Mouse (Mus musculus) megakaryocyte, embryonic 14.5 days (primary cell): ENCODE results near the gene Ism1.

Source experiments
- FLI1 ChIP-seq: IDR thresholded peaks from 2 replicates; pipeline ENCODE4 v1.6.1; 2012; ENCODE audit warnings: low read length, inconsistent platforms, mixed read lengths
- GATA1 ChIP-seq: IDR thresholded peaks from 3 replicates; pipeline ENCODE4 v1.6.1; 2012; ENCODE audit warnings: mixed read lengths, low read length, inconsistent platforms, borderline replicate concordance

DNA sequence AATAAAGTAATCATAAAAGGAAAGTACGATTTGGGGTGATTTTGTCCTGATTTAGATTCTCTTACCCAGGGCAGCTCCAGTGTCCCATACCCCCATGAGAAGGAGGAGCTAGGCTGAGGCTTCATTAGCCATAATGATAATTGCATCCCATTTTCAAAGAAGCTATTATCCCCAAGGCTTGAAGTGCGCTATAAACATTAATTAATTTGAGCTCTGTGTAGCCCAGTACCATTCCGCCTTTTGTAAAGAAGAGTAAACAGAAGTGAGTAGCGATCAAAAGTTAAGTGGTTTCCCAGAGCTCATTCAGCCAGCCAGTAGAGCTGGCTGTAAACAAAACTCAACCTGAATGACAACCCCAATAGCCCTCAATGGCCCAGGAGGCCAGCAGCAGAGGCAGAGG is 21.2 kb upstream of the Ism1 start:
- TF ChIP-seq FLI1 (no peak), GATA1 (no peak)
